Mouse (Mus musculus) G1E-ER4 (cell line): ENCODE data around the gene Amh. TPM values are rescaled to one million over a fixed set of nuclear protein-coding genes. Genes with fewer than 3 reads are reported as not detected.

Source experiments
- GATA1 ChIP-seq: IDR thresholded peaks from one replicate; pipeline ENCODE4 v1.8.0; 2012; ENCODE audit warnings: low read length, inconsistent platforms
- polyA plus RNA-seq: library from polyadenylated mRNA; stranded (reverse); fragments of >175 nt; gene quantifications from 2 replicates; pipeline ENCODE4 v1.2.3, GENCODE M21; 2012

The Amh gene
- polyA plus RNA-seq, 1 experiment: 2.3 TPM

- no peak for TF ChIP-seq GATA1
Measured at GRCm38 (mm10) chr10:80829359-80830278, 24.6 kb downstream of the Amh start.

GRCm38 (mm10) chr10:80831136-80831535 lies 26.1 kb downstream of the Amh start:
- no peak for TF ChIP-seq GATA1

- no peak for TF ChIP-seq GATA1
Measured at GRCm38 (mm10) chr10:80832818-80833217, 27.8 kb downstream of the Amh start.

- TF ChIP-seq GATA1: no peak
Measured at GRCm38 (mm10) chr10:80835617-80836016, 30.6 kb downstream of the Amh start.

- TF ChIP-seq GATA1: no peak
Measured at GRCm38 (mm10) chr10:80836949-80837379, 31.9 kb downstream of the Amh start.

- no peak for TF ChIP-seq GATA1
Measured at GRCm38 (mm10) chr10:80837827-80838226, 32.8 kb downstream of the Amh start.

GRCm38 (mm10) chr10:80838346-80838912 lies 33.4 kb downstream of the Amh start:
- no peak for TF ChIP-seq GATA1

GRCm38 (mm10) chr10:80839848-80840247 lies 34.8 kb downstream of the Amh start:
- TF ChIP-seq GATA1: no peak

GRCm38 (mm10) chr10:80841685-80842084 lies 36.6 kb downstream of the Amh start:
- TF ChIP-seq GATA1: no peak

GRCm38 (mm10) chr10:80842334-80842733 lies 37.3 kb downstream of the Amh start:
- no peak for TF ChIP-seq GATA1

- no peak for TF ChIP-seq GATA1
Measured at GRCm38 (mm10) chr10:80843087-80843930, 38.3 kb downstream of the Amh start.

GRCm38 (mm10) chr10:80843931-80844547 lies 39.0 kb downstream of the Amh start, which contains the start of gene Lingo3:
Lingo3 (minus strand) TSS chr10:80844039.
- TF ChIP-seq GATA1: no peak

GRCm38 (mm10) chr10:80845055-80845693 lies 40.1 kb downstream of the Amh start:
- TF ChIP-seq GATA1: no peak

- no peak for TF ChIP-seq GATA1
Measured at GRCm38 (mm10) chr10:80845732-80846131, 40.7 kb downstream of the Amh start.

GRCm38 (mm10) chr10:80848571-80848970 lies 43.5 kb downstream of the Amh start:
- no peak for TF ChIP-seq GATA1
